In genomic region chr15:88978281-88979137, GRCm38 (mm10) we compare ENCODE assay signal across 11 mouse cellular contexts. TPM values are rescaled to one million over a fixed set of nuclear protein-coding genes. Genes with fewer than 3 reads are reported as not detected.
DNase-seq lines count a peak whose midpoint lies in the region; ATAC-seq lines count a peak whose summit lies in the region.
"Had no signal": no experiment of that assay in that cellular context is flagged by ENCODE, and none has a peak within 500 bp of the region (broad histone marks: within the 10 kb centered on the region; RNA-seq: fewer than 3 reads in every experiment).

Gene Mlc1, minus strand, starts transcription at chr15:88979007.

- DNase-seq in frontal cortex, postnatal 10 days (ENCODE audit: low spot score in 2 of 2): peak; percentile 30 to 40
- DNase-seq in frontal cortex, postnatal 25 days (ENCODE audit: low spot score in 2 of 2): no peak
- DNase-seq in gonadal fat pad, adult 2 months (ENCODE audit: low read depth): peak; percentile 81
- peak in 1 of 2 experiments; percentile 45 for DNase-seq in left cerebral cortex, postnatal 10 days (ENCODE audit: extremely low spot score in 1 of 2, low spot score in 2 of 2)
- DNase-seq in neural tube, embryonic 10.5 days (ENCODE audit: extremely low spot score, low spot score): peak; percentile 27
- no peak for DNase-seq in ovary, adult 18-20 months (ENCODE audit: low spot score)
- no peak for DNase-seq in thymus, adult 18-20 months
- DNase-seq: adrenal gland, adult 2 months had no signal

- intact Hi-C loops in left cerebral cortex, postnatal 10 days (cut with DNase I): no loop called here

- ATAC-seq in monocyte, adult 5-6 weeks (replicated peaks; ENCODE audit: insufficient number of reproducible peaks, low FRiP score, low TSS enrichment, poor library complexity, severe bottlenecking): no peak

RNA-seq across cellular contexts. Expression of gene Mlc1, which starts in this region (rescaled TPM):
- 0.26 and 0.70 TPM in 2 replicates for polyA plus RNA-seq in gonadal fat pad, adult 2 months (2012; rRNA removed)
- total RNA-seq in left cerebral cortex, postnatal 10 days (2021): 10 to 100 TPM; 89.8 to 93.9 TPM
- 0.29 TPM in 1 of 3 replicates, not detected in the others for total RNA-seq in monocyte, adult 5-6 weeks (2017)
- total RNA-seq: adrenal gland, adult 2 months; neutrophil, adult 5-6 weeks had no signal
- polyA plus RNA-seq: adrenal gland, adult 2 months; limb, embryonic 11.5 days had no signal

Comparison
In these comparisons a context has a peak if more than half of its experiments do, and no peak if none do; other contexts are left out.
1. RNA of gene Mlc1 (total RNA-seq): 89.8 to 93.9 TPM in left cerebral cortex, postnatal 10 days; 0.29 TPM in monocyte, adult 5-6 weeks; every median in the first group is over 10 times any median in the second.
2. DNase-seq: peak in frontal cortex, postnatal 10 days (2 of 2) and neural tube, embryonic 10.5 days (single experiment); none in frontal cortex, postnatal 25 days (0 of 2), ovary, adult 18-20 months (single experiment) and thymus, adult 18-20 months (0 of 2).
3. Peak in DNase-seq in gonadal fat pad, adult 2 months; RNA of the gene not detected or under 1 TPM.